Mouse (Mus musculus) urinary bladder, postnatal 25 days (tissue): ENCODE results near the gene Lingo1.

Experiments
- DNase-seq: peaks from one replicate; pipeline ENCODE4 v3.0.0; 2022; ENCODE audit warnings: low spot score

The Lingo1 gene

DNA sequence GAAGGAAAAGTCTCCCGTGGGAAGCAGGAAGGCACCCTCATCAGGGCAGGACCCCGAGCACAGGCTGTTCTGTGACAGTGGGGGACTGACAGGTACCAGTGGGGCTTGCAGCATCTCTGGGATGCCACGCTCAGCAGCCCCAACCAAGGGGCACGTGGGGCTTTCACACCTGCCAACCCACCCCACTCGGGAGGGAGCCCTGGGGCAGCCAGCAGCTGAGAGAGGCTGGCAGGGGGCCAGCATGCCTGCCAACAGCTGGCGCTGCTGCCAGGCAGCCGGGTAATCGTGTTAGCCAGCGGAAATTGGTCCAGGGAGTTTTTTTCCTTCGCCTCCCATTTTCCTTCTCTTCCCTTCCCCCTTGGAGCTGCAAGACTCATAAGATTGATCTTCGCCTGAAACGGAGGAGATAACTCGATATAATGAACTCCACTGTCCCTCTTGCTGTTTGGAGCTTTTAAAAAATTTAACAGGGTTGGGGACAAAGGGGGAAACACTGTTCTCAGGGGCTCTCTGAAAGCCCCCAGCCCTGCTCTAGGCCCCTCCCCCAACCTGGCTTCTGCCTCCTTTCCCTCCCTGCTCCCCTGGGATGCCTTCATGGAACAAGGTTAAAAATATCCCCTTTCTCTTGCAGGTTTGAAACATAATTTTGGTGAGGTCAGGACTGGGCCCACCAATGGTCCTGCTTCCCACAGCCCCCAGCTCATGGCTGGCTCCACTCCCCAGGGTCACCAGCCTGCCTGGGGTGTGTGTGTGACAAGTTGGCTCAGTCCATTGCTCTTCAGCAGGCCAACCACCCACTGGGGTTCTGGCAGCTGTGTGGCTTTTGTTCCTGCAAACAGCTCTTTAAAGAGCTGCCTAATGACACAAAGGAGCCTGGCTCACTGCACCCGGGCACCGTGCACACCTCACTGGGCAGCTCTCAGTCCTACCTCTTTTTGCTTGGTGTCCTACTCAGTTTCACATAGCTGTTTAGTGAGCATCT lies 68.3 kb downstream of the Lingo1 start:
- DNase-seq: no peak

DNA sequence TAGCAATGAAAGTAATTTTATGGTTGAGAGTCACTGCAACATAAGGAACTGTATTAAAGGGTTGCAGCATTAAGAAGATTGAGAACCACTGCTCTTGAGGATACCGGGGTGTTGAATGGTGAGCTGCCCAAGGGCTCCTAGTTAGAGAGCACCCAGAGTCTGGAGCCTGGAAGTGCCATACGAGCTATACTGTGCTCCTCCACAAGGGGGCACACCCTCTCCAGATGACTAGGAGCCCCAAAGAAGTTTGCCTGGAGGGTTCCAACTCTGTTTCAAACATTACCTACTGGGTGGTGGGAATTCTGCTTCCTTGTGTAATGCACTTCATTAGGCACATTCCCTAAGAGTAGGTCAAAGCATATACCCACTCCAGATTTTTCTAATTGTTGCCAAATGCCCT lies 70.5 kb downstream of the Lingo1 start:
- DNase-seq: peak; percentile 60

DNA sequence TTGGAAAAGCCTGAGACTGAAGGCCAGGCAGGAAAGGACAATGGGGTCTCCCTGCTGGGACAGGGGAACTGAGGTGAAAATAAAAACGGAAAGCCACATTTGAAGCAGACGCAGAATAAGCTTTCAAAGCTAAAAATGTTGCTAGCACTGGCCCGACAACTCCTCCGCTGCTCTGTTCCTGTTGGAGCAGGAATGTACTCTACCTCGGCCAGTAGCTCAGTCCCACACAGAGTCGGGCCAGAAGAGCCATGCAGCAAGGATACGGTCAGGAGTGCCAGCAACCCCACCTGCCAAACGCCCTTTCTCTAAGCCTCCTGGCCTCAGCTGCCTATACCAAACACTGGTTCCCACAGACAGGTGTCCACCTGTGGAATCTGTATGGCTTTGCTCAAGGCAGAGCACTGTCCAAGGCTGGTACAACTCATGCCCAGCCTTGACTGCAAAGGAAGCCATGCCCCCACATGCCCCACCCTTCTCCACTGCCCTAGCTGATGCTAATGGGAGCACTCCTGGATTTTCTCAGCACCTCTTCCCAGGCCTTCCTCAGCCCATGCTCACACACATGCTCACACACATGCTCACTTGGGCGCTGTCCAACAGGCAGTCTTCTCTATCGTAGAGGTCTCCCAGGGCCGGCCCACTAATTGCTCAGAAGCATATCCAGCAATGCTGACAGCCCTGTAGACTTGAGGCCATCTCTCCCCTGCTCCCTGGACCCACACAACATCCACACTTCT lies 74.0 kb downstream of the Lingo1 start:
- no peak for DNase-seq

DNA sequence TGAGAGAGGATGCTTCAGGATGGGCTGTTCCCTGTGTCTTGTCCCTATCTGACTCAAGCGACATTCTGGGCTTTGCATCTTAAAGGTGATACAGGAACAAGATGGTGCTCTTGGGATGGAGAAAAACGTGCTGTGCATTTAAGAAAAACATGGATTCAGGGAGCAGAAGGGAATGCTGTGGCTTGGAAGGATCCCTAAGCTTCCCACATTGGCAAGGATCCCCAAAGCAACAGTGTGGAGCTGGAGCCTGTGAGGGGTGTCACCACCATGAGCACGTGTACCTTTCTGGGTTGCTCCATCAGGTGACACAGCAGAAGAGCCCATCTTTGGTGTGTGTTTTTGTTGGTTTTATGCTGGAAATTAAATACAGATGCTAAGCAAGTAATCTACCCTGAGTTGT lies 77.3 kb downstream of the Lingo1 start:
- no peak for DNase-seq

DNA sequence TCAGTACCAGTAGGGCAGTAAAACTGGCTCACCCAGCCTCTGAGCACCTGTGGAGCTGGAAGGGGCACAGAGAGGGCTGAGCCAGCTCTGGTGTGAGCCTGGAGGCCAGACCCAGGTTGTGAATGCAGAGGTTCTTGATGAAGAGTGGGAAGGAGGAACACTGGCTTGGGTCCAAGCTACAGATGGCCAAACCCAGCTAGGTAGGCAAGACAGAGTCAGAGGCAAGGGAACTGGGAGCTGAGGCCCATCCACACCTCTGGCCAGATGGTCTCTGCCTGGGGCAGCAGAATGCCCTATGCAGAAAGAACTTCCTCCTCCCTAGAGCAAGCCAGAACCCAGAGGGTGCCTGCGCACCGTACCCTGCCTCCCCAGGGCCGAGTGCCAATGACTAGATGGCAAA lies 79.7 kb downstream of the Lingo1 start:
- no peak for DNase-seq

DNA sequence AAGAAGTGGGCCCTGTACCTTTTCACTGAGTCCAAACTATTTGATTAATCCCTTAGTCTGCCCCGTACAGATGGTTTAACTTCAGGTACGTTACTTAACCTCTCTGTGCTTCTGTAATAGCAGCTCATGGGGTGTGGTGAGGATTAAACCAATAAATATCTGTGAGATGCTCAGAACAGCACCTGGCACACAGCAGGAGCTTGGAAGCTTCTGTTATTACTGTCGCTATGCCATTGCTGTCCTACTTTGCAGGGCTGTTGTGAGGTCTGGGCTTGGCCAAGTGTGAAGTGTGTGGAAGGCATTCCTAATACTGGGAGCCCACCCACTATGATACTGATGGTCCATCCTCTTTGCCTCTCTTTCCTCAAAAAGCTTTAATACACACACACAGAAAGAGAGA lies 80.2 kb downstream of the Lingo1 start:
- DNase-seq: no peak

DNA sequence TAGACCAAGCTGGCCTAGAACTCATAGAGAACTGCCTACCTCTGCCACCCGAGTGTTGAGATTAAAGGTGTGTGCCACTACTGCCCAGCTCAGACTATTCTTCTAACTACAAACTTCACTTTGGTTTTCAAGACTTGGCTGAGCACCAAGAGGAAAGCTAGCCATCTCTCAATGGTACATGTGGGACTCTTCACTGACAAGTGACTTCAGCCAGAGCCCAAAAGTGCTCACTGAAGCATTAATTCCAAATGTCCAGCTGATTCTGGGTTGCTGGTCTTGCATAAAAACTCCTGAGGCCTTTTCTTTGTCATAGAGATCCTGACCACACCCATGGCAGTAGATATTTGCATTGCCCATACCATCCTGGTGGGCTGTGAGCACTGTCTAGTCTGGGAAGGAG lies 81.9 kb downstream of the Lingo1 start:
- DNase-seq: no peak

DNA sequence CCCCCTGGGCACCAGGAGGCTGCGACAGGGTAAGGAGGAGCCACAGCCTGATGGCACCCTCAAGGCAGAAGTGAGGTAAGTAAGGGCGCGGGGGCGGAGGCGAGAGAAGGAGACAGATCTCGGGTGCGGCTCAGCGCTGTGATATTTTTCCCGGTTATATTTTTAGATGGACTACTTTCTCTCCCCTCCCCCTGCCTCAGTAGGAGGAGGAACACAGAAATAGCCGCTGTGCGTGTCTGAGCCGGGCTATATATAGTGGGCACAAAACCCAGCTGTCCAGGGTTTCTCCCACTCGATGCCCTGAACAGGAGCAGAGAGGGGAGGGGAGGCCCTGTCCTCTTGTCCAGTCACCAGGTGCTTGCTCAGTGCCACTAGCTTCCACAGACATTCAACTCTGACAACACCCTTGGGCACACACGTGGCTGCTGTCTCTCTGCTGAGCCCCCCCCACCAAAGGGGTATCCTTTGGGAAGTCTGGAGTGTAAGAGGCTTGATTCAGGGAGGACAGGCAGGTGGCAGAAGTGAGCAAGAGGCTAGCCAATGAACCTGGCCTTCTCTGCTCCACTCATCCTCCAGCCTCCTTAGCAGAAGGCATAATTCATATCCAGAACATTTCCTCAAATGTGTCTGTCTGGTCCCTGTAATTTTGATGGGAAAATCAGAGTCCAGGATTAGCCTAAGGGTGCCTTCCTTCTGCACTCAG lies 83.5 kb downstream of the Lingo1 start:
- no peak for DNase-seq

DNA sequence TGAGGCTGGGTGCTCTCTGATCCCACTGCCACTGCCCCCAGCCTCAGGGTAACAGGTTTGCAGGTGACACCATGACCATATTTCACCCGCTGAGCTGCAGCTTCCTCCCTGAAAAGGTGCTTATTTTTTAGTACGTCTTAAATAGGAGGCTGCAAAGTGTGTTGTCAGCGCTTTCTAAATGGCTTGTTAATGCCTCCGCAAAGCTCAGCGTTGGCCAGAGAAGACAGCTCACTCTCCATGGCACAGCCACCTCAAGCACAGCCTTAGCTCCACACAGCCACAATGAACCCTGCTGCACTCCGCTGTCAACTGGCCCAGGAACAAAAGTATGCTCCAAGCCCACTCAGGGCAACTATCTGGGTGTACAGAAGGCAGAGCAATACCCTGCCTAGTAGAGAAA lies 85.3 kb downstream of the Lingo1 start:
- DNase-seq: no peak

DNA sequence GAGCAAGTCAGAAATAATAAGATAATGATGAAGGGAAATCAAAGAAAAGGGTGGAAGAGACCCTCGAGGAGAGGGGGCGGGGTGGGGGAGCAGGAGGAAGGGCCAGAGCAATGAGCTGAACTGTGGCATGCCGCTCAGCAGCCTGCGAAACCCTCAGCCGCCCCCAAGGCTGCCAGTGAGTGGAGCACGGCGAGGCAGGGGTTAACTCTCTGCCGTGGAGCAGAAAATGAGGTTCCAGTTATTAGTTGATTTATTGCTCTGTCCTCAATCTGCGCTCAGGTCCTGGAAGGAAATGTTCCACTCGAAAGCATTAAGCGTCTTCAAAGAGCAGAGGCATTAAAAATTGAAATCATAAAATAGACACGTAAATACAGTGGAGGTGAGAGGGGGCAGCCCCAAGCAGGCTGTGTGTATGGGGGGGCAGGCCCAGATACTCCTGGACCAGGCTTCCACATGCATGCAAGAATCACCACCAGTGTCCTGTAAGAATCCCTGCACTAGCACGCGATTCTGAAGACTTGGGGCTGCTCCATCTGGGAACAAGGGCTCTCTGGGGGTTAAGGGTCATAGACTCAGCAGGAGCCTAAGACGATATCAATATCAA lies 89.7 kb downstream of the Lingo1 start:
- no peak for DNase-seq

DNA sequence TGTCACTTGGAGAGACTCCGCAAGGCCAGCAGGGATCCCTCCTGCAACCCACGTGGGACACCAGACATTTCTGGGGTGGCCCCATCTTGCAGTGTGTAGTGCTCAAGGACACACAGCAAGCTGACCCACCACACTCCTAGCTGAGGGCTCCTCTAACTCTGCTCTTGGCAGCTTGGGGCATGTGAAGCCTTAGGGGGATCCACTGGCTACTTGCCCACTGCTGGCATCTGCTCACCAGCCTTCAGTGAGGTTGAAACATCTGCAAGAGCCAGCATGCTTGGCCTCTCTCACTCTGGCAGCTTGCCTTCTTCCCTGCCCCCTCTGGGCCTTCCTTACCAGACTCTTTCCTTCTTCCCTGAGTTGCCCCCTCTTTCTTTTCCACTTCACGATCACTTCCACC lies 94.9 kb downstream of the Lingo1 start:
- no peak for DNase-seq

DNA sequence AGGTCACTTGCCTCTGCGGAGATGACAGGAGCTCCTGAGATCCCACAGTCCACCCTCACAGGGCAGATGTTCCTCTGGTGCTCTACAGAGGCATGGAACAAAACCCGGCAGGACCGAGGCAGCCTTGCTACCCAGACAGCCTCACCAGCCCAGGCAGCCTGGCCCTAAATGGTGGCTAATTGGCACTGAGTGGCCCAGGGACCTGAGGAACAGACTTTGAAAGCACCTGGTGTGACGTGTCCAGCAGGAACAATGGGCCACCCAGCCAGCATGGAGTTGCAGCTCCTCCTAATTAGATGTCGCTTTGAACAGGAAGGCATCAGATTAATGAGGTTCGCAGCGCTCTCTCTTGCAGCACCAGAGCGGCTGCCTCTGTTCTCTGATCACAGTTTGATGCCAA lies 95.4 kb downstream of the Lingo1 start:
- no peak for DNase-seq

DNA sequence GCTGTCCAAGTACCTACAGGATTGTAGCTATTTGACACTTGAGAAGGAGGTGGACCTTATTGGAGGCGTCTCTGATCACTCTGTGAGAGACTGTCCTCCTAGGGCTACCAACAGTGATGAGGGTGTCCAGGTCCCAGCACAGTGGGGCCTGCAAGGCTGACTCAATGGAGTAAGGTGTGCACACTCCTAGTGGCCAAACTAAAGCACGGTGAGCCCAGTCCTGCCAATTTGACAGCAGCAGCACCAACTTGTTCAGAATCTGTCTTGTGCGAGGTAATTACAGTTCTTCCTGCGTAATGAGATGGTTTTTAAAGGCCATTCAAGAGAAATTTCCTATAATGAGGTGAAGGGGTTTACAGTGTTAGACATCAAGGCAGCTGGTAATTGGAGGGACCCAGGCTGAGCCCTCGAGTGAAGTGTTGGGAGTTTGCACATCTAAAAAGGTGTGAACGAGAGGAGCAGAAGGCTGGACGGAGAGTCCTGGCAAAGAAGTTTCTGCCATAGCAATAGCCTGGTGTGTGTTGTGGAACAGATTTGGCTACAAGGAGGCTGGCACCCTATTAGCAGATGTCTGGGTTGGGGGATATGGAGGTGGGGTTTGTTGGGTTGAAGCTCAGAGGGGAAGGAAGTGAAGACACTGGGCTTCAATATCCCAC lies 97.4 kb downstream of the Lingo1 start:
- DNase-seq: no peak

DNA sequence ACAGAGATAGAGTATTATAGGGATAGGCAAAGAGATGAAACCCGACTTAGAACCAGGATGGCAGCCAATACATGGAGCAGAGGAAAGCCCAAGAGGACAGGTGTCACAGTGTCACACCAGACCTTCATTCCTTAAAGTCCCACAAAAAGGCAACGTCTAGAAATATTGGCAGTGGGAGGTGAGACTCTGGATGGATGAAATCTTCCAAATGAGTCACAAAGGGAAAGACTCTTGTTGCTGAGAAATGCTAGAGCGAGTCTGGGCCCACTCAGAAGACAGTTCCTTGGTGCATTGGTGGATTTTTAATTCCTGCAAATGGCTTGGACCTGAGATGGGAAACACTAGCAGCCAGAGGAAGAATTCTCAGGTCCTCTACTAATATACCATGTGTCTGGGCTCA lies 102.2 kb downstream of the Lingo1 start:
- DNase-seq: no peak

DNA sequence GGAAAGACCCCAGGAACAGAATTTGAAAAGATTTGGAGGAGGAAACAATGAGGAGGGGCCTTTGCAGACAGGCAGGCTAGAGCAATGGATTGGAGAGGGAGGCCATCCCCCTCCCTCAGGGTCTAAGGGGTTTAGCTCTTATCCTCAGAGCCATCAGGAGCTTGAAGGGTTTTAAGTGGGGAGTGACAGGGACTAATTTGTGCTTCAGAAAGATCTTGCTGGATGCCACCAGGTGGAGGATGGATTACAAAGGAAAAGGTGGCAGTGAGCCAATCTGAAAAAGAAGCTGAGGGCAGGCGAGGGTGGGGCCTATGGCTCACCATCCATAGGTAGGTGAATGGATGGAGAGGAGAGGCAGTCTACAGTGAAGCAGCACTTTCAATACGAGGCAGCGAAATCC lies 105.0 kb downstream of the Lingo1 start:
- no peak for DNase-seq

DNA sequence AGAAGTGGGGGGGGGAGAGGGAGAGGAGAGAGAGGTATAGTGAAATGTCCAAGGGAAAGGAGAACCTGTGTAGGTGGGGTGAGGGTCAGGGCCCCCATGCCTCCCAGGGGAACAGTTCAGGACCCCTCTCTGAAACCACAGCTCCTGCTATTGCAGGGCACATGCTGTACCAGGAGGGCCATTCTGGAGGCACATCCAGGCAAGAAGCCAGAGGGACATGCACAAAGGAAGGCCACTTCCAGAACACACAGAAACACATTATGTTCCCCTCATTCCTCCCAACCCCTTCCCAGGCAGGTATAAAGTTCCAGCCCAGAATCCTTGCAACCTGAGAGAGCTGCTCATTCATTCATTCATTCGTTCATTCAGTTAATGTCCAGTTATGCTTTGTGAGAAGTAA lies 105.6 kb downstream of the Lingo1 start:
- no peak for DNase-seq

DNA sequence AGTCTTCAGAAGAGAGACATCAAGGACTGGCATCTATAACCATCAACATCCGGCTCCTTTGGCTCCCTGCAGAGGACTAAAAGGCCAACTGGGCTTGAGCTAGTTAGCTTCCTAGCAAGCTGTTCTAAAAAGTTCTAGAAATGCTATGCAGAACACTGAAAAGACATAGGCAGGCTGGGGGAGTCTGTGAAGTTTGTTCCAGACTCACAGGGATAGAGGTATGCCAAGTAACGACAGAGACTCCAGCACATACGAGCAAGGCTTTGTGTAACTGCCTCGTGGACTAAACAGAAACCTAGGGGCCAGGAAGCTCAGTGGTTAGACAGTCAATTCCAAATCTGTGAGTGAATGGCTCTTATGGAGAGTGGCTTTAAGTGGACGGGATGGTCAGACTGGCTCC lies 108.8 kb downstream of the Lingo1 start:
- DNase-seq: no peak

DNA sequence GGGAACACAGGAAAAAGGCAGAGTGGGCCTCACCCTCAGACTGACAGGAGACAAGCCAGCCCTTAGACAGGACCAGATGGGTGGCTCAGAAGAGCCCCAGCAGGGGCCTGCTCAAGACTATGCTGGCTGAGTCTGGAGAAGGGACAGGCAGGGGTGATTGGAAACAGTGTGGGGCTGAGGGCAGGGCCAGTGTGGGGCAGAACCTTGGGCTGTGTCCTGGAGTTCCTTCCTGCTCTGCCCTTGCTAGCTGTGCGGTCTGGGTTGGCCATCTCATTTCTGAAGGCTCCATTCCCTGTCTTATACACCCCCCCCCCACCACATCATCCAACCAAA lies 109.2 kb downstream of the Lingo1 start:
- DNase-seq: no peak

DNA sequence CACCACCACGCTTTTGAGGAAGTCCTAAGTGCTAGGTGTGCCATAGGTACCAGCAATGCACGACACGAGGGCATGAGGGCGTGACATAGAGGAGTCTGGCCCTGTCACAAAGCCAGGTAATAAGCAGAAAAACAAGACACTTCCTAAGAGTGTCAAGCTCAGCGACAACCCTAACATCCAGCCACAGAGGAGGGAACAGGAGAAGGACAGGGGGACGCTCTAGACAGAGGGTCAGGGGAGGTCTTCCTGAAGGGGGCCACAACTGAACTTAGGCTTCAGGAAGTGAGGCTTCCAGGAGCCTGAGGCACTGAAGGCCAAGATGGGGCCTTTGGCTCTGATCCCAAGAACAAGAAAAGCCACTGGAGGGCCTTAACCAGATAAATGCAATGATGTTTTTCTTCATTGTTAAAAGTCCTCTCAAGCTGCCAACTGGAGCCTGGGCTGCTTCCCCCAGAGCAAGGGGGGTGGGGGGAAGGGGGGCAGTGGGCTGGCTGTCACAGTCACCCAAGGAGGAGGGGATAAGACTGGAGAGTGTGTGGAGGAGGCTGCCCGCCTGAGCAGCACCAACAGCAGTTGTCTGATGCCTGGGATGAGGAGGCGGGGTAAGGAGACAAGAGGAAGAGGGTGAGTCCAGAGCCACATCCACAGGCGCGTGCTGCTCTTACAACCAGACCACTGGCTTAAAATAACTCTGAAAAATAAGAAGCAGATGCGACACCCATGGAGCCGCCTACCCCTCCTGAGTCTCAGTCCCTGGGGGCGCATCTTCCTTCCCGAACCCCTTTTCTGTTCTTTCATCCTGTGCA lies 109.7 kb downstream of the Lingo1 start:
- no peak for DNase-seq

DNA sequence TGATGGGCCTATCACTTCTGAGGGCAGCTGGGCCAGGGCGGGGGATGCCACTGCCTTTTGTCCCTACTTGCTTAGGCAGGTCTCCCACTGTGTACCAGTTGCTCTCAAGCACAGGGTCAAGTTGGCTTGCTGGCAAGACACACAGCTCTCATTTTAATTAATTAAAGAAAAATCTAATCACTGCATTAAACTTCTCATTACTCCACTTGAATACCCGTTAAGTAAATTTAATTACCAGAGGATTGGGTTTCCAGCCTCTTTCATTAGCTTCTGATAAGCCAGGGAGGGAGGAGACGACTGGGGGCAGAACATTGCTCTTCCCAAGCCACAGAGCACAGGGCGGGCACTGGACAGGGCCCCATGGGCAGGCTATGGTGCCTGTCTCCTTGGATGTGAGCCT lies 113.4 kb downstream of the Lingo1 start:
- no peak for DNase-seq

DNA sequence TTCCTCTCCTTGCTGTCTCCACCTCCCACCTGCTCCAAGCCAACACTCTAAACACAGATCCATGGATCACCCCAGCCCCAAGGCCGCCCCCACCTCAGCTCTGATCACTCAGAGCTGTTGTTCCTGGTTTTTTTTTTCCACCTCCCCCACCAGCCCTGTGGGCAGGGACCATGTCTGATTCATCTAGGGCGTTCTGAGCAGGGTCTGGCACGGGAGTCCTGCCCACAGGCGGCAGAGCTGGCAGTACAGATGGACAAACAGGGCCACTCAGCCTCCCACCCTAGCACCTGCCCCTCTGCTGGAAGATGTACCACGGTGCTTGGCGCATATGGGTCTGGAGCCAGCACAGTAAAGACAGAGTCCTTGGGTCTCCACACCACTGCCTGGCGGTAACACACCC lies 114.3 kb downstream of the Lingo1 start:
- no peak for DNase-seq
